Mouse (Mus musculus): ENCODE results near the gene Neurod4.

Neurod4 gene

DNA sequence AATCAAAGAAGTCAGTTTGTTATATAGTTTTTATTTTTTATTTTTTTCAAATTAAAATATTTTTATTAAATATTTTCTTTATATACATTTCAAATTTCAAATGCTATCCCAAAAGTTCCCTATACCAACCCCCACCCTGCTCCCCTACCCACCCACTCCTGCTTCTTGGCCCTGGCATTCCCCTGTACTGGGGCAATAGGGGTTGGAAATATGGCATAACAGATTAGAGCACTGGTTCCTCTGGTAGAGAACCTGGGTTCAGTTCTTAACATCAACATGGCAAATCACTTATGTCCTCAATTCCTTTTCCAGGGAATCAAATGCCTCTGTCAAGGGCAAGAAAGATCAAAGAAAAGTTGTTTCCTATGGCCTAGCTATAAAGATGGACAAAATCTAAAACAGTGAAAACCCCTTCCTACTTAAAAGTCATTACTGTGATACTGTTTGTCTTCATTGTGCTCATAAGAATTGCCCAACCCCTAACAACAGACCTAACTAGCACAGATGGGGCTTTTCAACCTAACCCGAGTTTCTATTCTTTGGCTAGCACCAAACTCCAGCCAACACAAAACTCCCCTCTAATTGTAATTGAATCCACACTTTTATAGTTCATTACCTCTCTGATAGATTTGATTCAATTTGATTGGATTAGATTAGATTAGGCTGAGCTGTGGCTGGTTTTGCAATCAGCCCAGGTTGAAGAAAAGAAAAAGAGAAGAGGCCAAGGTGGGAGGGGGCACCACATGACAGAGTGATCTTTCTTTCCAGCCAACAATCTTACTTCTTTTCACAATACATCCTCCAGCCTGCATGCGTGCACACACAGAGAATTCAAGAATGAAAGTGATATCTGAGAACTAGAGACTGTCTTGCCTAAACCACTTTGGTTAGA lies 41.5 kb downstream of the Neurod4 start:
- in situ Hi-C loops (cut with MboI; ENCODE audit: unreplicated experiment in 2 of 2), result no loop called here

DNA sequence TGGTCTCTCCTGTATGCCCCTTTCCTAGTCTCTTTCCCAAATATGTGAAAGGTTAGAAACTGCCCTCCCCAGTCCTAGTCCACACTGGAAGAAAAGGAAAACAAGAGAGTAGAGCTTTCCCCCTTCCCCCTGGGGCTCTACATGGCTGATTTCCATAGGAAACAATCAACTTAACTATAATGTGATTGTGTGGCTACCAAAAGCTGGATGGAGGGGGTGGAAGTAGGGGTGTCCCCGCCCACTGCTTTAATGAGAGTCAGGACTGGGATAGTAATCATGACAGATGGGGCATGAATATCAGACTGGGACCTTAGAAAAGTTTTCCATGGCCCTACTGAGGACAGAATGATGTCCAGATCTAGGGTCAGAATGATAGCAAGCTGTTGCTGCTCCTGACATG lies 45.5 kb downstream of the Neurod4 start:
- in situ Hi-C loops (cut with MboI; ENCODE audit: unreplicated experiment in 2 of 2), result loop anchor here in 1 of 2 experiments (5.0 kb wide), 1 partner anchor 63 kb away; no protein-coding TSS in a partner anchor

DNA sequence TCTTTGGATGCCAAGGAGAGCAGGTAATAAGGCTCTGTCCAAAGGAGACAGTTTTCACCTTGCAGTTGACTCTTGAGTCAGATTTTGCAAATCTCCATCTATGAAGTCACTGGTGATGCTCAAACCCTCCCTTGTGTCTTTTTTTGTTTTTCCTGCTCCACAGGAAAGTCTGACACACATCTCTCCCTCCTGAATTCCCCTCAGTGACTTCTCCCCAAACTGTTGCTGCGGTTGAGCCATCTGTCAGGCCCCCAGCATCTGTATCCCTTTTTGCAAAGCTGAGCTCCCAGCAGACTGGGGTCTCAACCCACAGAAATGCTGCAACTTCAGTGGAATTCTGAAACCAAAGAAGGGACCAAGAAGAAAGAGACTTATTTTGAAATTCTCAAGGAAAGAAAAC lies 47.9 kb downstream of the Neurod4 start:
- in situ Hi-C loops (cut with MboI; ENCODE audit: unreplicated experiment in 2 of 2), result loop anchor here in 1 of 2 experiments (5.0 kb wide), 1 partner anchor 65 kb away; no protein-coding TSS in a partner anchor

DNA sequence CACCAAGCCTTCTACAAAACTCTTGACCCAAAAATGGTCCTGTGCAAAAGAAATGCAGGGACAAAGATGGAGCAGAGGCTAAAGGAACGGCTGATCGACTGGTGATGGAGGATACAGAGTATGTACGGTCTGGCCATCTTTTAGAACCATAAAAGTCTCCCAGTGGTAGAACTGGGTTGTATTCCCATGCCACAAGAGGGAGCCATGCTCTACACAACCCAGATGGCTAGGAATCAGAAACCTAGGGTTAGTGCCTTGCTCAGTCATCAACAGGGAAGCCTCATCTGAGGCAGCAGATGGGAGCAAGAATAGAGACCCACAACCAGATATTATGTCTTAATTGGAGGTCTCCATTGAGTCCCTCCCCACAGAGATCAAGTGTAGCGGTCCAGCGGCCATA lies 50.5 kb downstream of the Neurod4 start:
- in situ Hi-C loops (cut with MboI; ENCODE audit: unreplicated experiment in 2 of 2), result loop anchor here (5.0 kb wide), 2 partner anchors 68 to 133 kb away; no protein-coding TSS in a partner anchor

DNA sequence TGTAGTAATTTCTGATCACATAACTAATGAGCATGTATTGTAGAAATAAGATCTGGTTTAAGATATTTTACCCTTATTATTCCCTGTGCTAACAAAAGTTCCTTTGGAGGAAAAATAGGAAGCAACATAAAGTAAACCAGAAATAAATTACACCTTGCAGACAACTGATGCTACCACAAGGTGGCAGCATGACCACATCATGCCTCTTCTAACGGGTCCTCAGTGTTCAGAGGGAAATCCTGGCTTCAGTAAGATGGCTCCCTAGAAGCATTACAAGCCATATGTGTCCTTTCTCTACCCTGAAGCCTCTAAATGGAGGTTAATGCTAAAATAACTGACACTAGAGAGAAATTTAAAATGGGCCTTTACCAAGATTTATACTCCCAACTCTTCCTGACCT lies 51.8 kb downstream of the Neurod4 start:
- in situ Hi-C loops (cut with MboI; ENCODE audit: unreplicated experiment in 2 of 2), result loop anchor here (5.0 kb wide), 2 partner anchors 69 to 134 kb away; no protein-coding TSS in a partner anchor

DNA sequence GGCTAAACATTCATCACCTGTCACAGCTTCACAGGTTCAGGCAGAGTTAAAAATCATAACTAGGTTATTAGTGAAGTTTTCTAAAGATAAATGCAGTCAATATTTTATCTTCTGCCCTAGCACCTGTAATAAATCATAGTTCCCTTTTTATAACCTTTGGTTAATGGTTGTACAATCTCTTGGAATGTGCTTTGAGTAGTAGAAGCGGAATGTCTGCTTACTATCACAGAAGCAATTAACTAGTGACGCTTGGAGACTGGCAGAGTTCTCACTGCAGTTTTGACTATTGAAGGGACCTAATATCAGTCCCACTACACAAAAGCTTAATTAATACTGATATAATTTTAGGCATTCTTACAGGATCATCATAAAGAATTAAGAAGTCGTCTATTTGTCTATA lies 55.0 kb downstream of the Neurod4 start:
- in situ Hi-C loops (cut with MboI; ENCODE audit: unreplicated experiment in 2 of 2), result loop anchor here (5.0 kb wide), 2 partner anchors 72 to 137 kb away; no protein-coding TSS in a partner anchor
